Mouse (Mus musculus) intestine, embryonic 16.5 days (tissue): ENCODE data around the gene Phf6. TPM values are rescaled to one million over a fixed set of nuclear protein-coding genes. Genes with fewer than 3 reads are reported as not detected.
"Not testable (repeated sequence)": the region's sequence is repeated elsewhere in the genome, so short reads cannot be mapped to it uniquely, and the experiment has no call there.

Experiments
- ATAC-seq: fragments of 200-750 bp; cut with Nextera tagmentation; 2 replicates; pipeline ENCODE4 v1.8.0; 2017; ENCODE audit warnings: moderate TSS enrichment, moderate library complexity
- H3K27ac ChIP-seq: fragments of 300-500 bp; sonication (generic); 2 replicates; pipeline ENCODE4 v1.5.1; 2014; ENCODE audit warnings: mild to moderate bottlenecking, low read length
- H3K27me3 ChIP-seq: fragments of 300-500 bp; sonication (generic); replicated peaks from 2 replicates; pipeline ENCODE4 v1.6.1; 2014; ENCODE audit warnings: low read length, control low read depth, mixed read lengths; ENCODE audit not compliant: control insufficient read depth, insufficient read depth
- H3K36me3 ChIP-seq: fragments of 300-500 bp; sonication (generic); 2 replicates; pipeline ENCODE4 v1.6.1; 2014; ENCODE audit warnings: low read length, control low read depth; ENCODE audit not compliant: control insufficient read depth, insufficient read depth
- H3K4me1 ChIP-seq: fragments of 300-500 bp; sonication (generic); 2 replicates; pipeline ENCODE4 v1.6.1; 2014; ENCODE audit warnings: low read length, control low read depth, mixed read lengths; ENCODE audit not compliant: control insufficient read depth, insufficient read depth
- H3K4me2 ChIP-seq: fragments of 300-500 bp; sonication (generic); 2 replicates; pipeline ENCODE4 v1.6.1; 2014; ENCODE audit warnings: low read depth, low read length, control low read depth
- H3K4me3 ChIP-seq: fragments of 300-500 bp; sonication (generic); 2 replicates; pipeline ENCODE4 v1.5.1; 2014; ENCODE audit warnings: mild to moderate bottlenecking, low read length
- H3K9ac ChIP-seq: fragments of 300-500 bp; sonication (generic); 2 replicates; pipeline ENCODE4 v1.6.1; 2014; ENCODE audit warnings: low read depth, low read length
- H3K9me3 ChIP-seq: fragments of 300-500 bp; sonication (generic); 2 replicates; pipeline ENCODE4 v1.6.1; 2016; ENCODE audit warnings: low read length, control low read depth; ENCODE audit not compliant: control insufficient read depth
- WGBS: fragments of 180-500 bp; shearing (Covaris S2); extraction: QIAGEN DNeasy Blood & Tissue Kit; methylation state at CpG from one replicate; pipeline ENCODE4 v1.1.7; 2014; 5-methylcytosine and 5-hydroxymethylcytosine counted together
- polyA plus RNA-seq: library from polyadenylated mRNA; unstranded; fragments of >200 nt; fragmentation: Nextera tagmentation; extraction: Ambion mirVana; gene quantifications from 2 replicates; pipeline ENCODE4 v1.2.1, GENCODE M21; 2015

Phf6 gene
- polyA plus RNA-seq, 1 experiment from 2014 or later: 21.9 TPM

DNA sequence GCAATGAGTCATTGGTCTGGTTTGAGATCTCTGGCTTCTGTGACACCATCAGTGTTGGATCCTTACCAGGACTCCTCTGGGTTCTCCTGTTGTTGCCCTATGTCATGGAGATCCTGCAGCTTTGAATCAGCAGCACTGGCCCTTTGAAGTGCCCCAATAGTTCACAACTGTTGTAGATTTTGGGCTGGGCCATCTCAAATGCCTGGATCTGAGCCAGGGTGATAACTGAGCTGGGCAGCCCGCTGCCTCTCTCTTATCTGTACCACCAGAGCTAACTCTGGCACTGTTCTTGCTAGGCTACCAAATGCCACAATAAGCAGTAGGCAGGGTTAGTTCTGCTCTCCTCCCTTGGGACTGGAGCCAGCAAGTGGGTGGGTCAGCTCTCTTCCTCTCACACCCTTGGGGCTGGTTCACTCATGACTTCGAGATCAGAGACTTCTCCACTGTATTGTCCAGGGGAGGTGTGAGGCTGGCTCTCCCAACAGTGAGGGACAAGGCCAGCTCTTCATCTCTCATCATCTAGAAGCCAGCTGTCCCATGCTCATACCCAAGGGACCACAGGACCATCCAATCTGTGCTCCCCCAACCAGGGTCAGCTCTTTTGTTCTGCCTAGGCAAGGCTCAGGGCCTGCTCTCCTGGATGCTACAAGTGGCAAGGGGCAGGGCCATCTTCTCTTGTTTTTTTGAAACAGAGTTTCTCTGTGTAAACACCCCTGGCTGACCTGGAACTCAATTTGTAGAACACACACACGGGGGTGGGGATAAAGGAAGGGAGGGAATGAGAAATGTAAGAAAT is 59.3 kb downstream of the Phf6 start:
- Histone ChIP-seq H3K4me3 (no peak overlapping the region), H3K36me3 (no peaks in the 10 kb centered on the region), H3K9me3 (no peaks in the 10 kb centered on the region), H3K27me3 (no peaks in the 10 kb centered on the region), H3K4me2 (no peak overlapping the region), H3K4me1 (no peaks in the 10 kb centered on the region), H3K9ac (no peak overlapping the region), H3K27ac (no peak overlapping the region)
- ATAC-seq: peak; percentile 77
- 48% methylated on average over 3 of the region's 3 CpGs for WGBS

- WGBS: 82% methylated on average over 1 of the region's 1 CpGs
- no peaks in the 10 kb centered on the region for H3K36me3 ChIP-seq
- H3K4me1 ChIP-seq: no peaks in the 10 kb centered on the region
- H3K27ac ChIP-seq: no peak overlapping the region
- H3K4me3 ChIP-seq: no peak overlapping the region
- no peaks in the 10 kb centered on the region for H3K9me3 ChIP-seq
- no peak overlapping the region for H3K9ac ChIP-seq
- H3K4me2 ChIP-seq: no peak overlapping the region
- H3K27me3 ChIP-seq: no peaks in the 10 kb centered on the region
- ATAC-seq: no peak
Measured at GRCm38 (mm10) chrX:52972129-52972528, 60.1 kb downstream of the Phf6 start.

- Histone ChIP-seq H3K36me3 (no peaks in the 10 kb centered on the region), H3K4me3 (no peak overlapping the region), H3K9me3 (no peaks in the 10 kb centered on the region), H3K4me2 (no peak overlapping the region), H3K27ac (no peak overlapping the region), H3K9ac (no peak overlapping the region), H3K4me1 (no peaks in the 10 kb centered on the region), H3K27me3 (no peaks in the 10 kb centered on the region)
- 89% methylated on average over 1 of the region's 1 CpGs for WGBS
- ATAC-seq: no peak
Measured at GRCm38 (mm10) chrX:52972680-52973079, 60.6 kb downstream of the Phf6 start.

DNA sequence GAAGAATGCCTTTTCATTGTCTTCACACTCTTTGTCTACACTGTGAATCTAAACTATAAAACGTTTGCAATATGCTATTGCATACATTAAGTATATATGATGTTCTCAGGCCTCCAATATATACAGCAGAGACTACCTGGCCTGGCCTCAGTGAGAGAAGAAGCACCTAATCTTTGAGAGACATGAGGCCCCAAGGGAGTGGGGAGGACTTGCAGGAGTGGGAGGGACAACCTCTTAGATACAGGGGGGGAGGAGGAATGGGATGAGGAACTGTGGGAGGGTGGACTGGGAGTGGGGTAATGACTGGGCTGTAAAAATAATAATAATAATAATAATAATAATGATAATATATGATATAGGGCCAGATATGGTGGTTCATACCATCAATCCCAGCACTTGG is 66.5 kb downstream of the Phf6 start:
- no peaks in the 10 kb centered on the region for H3K4me1 ChIP-seq
- ATAC-seq: no peak
- H3K4me3 ChIP-seq: no peak overlapping the region
- WGBS: 28% methylated on average over 1 of the region's 1 CpGs
- H3K36me3 ChIP-seq: no peaks in the 10 kb centered on the region
- H3K9me3 ChIP-seq: no peaks in the 10 kb centered on the region
- no peak overlapping the region for H3K9ac ChIP-seq
- no peak overlapping the region for H3K4me2 ChIP-seq
- no peak overlapping the region for H3K27ac ChIP-seq
- H3K27me3 ChIP-seq: no peaks in the 10 kb centered on the region

- H3K36me3 ChIP-seq: no peaks in the 10 kb centered on the region
- ATAC-seq: no peak
Measured at GRCm38 (mm10) chrX:52981378-52981777, 69.3 kb downstream of the Phf6 start.

GRCm38 (mm10) chrX:52987905-52988783 is 76.1 kb downstream of the Phf6 start, which contains the start of gene Hprt:
Gene Hprt, plus strand, starts transcription at chrX:52988137.
- peak; percentile 97 for ATAC-seq
- peak within 1 kb of the TSS; percentile 49 for H3K4me2 ChIP-seq
- H3K4me3 ChIP-seq: peak within 1 kb of the TSS; percentile 69
- peak within 1 kb of the TSS; percentile 86 for H3K9ac ChIP-seq
- H3K9me3 ChIP-seq: no peaks in the 10 kb centered on the region
- peaks cover 3% of the 10 kb centered on the region; the same call in 1 of the 2 replicates for H3K4me1 ChIP-seq
- H3K27me3 ChIP-seq: no peaks in the 10 kb centered on the region
- no peaks in the 10 kb centered on the region for H3K36me3 ChIP-seq
- peak within 1 kb of the TSS; percentile 95 for H3K27ac ChIP-seq
- 12% methylated on average over 56 of the region's 72 CpGs for WGBS

More at GRCm38 (mm10) chrX:52981378-52981777, 69.3 kb downstream of the Phf6 start:
- Histone ChIP-seq H3K4me1 (no peaks in the 10 kb centered on the region), H3K27me3 (no peaks in the 10 kb centered on the region), H3K27ac (no peak overlapping the region), H3K4me2 (no peak overlapping the region), H3K9ac (no peak overlapping the region), H3K4me3 (no peak overlapping the region), H3K9me3 (no peaks in the 10 kb centered on the region)
- WGBS: 47% methylated on average over 3 of the region's 3 CpGs

GRCm38 (mm10) chrX:52994726-52995125 is 82.7 kb downstream of the Phf6 start:
- not testable (repeated sequence) for H3K36me3 ChIP-seq, H3K9ac ChIP-seq, H3K4me2 ChIP-seq, ATAC-seq, H3K4me3 ChIP-seq, H3K27me3 ChIP-seq, H3K27ac ChIP-seq, H3K4me1 ChIP-seq, H3K9me3 ChIP-seq
- WGBS: 83% methylated on average over 5 of the region's 5 CpGs

GRCm38 (mm10) chrX:53004887-53005286 is 92.8 kb downstream of the Phf6 start:
- not testable (repeated sequence) for H3K4me1 ChIP-seq, H3K9me3 ChIP-seq, H3K9ac ChIP-seq, H3K27ac ChIP-seq, H3K4me2 ChIP-seq, H3K36me3 ChIP-seq, H3K27me3 ChIP-seq, ATAC-seq, H3K4me3 ChIP-seq
- 62% methylated on average over 4 of the region's 4 CpGs for WGBS

- no peak overlapping the region for H3K4me2 ChIP-seq
- H3K36me3 ChIP-seq: no peaks in the 10 kb centered on the region
- H3K9me3 ChIP-seq: no peaks in the 10 kb centered on the region
- H3K4me1 ChIP-seq: no peaks in the 10 kb centered on the region
- WGBS: 47% methylated on average over 3 of the region's 3 CpGs
- ATAC-seq: no peak
- H3K27ac ChIP-seq: no peak overlapping the region
- H3K4me3 ChIP-seq: no peak overlapping the region
- H3K9ac ChIP-seq: no peak overlapping the region
- H3K27me3 ChIP-seq: no peaks in the 10 kb centered on the region
Measured at GRCm38 (mm10) chrX:53006062-53006461, 94.0 kb downstream of the Phf6 start.
